Mouse (Mus musculus): ENCODE measurements around the gene Hmx1. TPM values are rescaled to one million over a fixed set of nuclear protein-coding genes. Genes with fewer than 3 reads are reported as not detected.

The Hmx1 gene
- total RNA-seq (2023) = not detected in 4 replicates

DNA sequence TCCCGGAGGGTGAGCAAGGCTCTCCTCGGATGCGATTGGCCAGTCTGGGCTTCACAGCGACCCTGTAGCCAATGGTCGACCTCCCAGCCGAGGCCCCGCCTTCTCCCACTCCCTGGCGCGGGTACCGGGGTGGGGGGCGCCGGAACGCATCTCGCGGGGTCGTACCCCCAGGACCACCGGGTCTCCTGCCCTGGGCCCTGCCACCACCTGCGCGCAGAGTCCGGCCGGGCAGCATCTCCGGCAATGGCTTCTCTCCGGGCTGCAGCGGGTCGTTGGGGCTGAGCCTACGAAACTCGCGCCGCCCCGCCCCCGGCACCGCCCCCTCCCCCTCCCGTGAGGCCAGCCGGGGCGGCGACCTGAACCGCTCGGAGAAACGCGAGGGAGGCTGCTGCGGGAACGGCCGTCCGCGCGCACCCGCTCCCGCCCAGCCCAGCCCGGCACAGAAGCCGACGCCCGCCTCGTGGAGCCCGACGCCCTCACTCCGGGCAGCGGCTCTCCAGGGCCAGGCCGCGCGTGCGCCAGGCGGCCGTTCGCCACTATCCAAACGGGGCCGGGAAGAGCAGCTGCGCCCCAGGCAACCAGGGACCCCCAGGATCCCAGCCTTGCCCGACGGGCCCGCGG lies at the start of gene Hmx1:
Gene Hmx1 (plus strand): TSS at position 618 of the 621 bp plus-strand sequence.

Other genes starting within 250 kb of the Hmx1 start
- gene Adra2c, start 110.8 kb upstream of the Hmx1 start, total RNA-seq (2023) = not detected in 4 replicates
- not detected in 4 replicates for gene Cpz, start 136.6 kb downstream of the Hmx1 start, total RNA-seq (2023)
- 11.7 to 13.4 TPM (median 12.8 TPM) in 4 replicates for gene Trmt44, start 186.0 kb downstream of the Hmx1 start, total RNA-seq (2023)
- gene Acox3, start 193.9 kb downstream of the Hmx1 start, total RNA-seq (2023) = 156 to 177 TPM (median 169 TPM) in 4 replicates

Data from B cell, adult 62 days (primary cell).